Mouse (Mus musculus): ENCODE results near the gene Nfat5. TPM values are rescaled to one million over a fixed set of nuclear protein-coding genes. Genes with fewer than 3 reads are reported as not detected.
A peak's percentile ranks its signal among the peaks of the same experiment; 100 is the strongest.

The Nfat5 gene
- total RNA-seq, 2 experiments from 2014 or later = 47.2 to 52.5 TPM

GRCm38 (mm10) chr8:107395397-107395796, 102.1 kb downstream of the Nfat5 start:
- DNase-seq (ENCODE audit: low spot score in 2 of 2) = no peak

- no peak for DNase-seq (ENCODE audit: low spot score in 2 of 2)
Observed at GRCm38 (mm10) chr8:107396106-107396670, 102.9 kb downstream of the Nfat5 start.

- no peak for DNase-seq (ENCODE audit: low spot score in 2 of 2)
Observed at GRCm38 (mm10) chr8:107397665-107398064, 104.4 kb downstream of the Nfat5 start.

- DNase-seq (ENCODE audit: low spot score in 2 of 2) = peak; percentile 41 to 71
Observed at GRCm38 (mm10) chr8:107399495-107399894, 106.2 kb downstream of the Nfat5 start.

- DNase-seq (ENCODE audit: low spot score in 2 of 2) = no peak
Observed at GRCm38 (mm10) chr8:107401866-107402265, 108.6 kb downstream of the Nfat5 start.

GRCm38 (mm10) chr8:107403038-107403781, 109.9 kb downstream of the Nfat5 start, which contains the start of gene Nqo1:
Nqo1 (minus strand) TSS chr8:107403206.
- DNase-seq (ENCODE audit: low spot score in 2 of 2) = peak; percentile 40 to 51

- DNase-seq (ENCODE audit: low spot score in 2 of 2) = no peak
Observed at GRCm38 (mm10) chr8:107404057-107404456, 110.8 kb downstream of the Nfat5 start.

- DNase-seq (ENCODE audit: low spot score in 2 of 2) = no peak
Observed at GRCm38 (mm10) chr8:107405935-107406334, 112.7 kb downstream of the Nfat5 start.

GRCm38 (mm10) chr8:107411391-107411790, 118.1 kb downstream of the Nfat5 start:
- no peak for DNase-seq (ENCODE audit: low spot score in 2 of 2)

GRCm38 (mm10) chr8:107412552-107412951, 119.3 kb downstream of the Nfat5 start:
- no peak for DNase-seq (ENCODE audit: low spot score in 2 of 2)

- DNase-seq (ENCODE audit: low spot score in 2 of 2) = no peak
Observed at GRCm38 (mm10) chr8:107413881-107414280, 120.6 kb downstream of the Nfat5 start.

- DNase-seq (ENCODE audit: low spot score in 2 of 2) = no peak
Observed at GRCm38 (mm10) chr8:107417001-107417400, 123.7 kb downstream of the Nfat5 start.

GRCm38 (mm10) chr8:107424176-107424575, 130.9 kb downstream of the Nfat5 start:
- DNase-seq (ENCODE audit: low spot score in 2 of 2) = no peak

GRCm38 (mm10) chr8:107424597-107425229, 131.4 kb downstream of the Nfat5 start, which contains the start of gene Nob1:
Nob1 (minus strand) TSS chr8:107425051.
- DNase-seq (ENCODE audit: low spot score in 2 of 2) = peak; percentile 97 to 98

GRCm38 (mm10) chr8:107425230-107425597, 131.9 kb downstream of the Nfat5 start:
- no peak for DNase-seq (ENCODE audit: low spot score in 2 of 2)

Other genes starting within 250 kb of the Nfat5 start
- gene Pdf, start 244.9 kb upstream of the Nfat5 start, total RNA-seq (2021) = 10 to 100 TPM; 24.6 to 24.9 TPM
- 10 to 100 TPM; 27.6 to 29.0 TPM for gene Cog8, start 236.8 kb upstream of the Nfat5 start, total RNA-seq (2021)
- gene Nip7, start 236.6 kb upstream of the Nfat5 start, total RNA-seq (2021) = 10 to 100 TPM; 46.1 to 49.3 TPM
- not detected for gene Tmed6, start 227.8 kb upstream of the Nfat5 start, total RNA-seq (2021)
- gene Terf2, start 196.9 kb upstream of the Nfat5 start, total RNA-seq (2021) = 10 to 100 TPM; 33.9 to 37.1 TPM
- gene Cyb5b, start 142.8 kb upstream of the Nfat5 start, total RNA-seq (2021) = 10 to 100 TPM; 89.7 to 98.4 TPM
- gene Nqo1, start 109.7 kb downstream of the Nfat5 start, total RNA-seq (2021) = 1 to 10 TPM; 4.3 to 4.4 TPM
- gene Nob1, start 131.6 kb downstream of the Nfat5 start, total RNA-seq (2021) = 10 to 100 TPM; 33.3 to 38.3 TPM
- 10 to 100 TPM; 37.1 to 38.8 TPM for gene Wwp2, start 142.9 kb downstream of the Nfat5 start, total RNA-seq (2021)

All from layer of hippocampus, postnatal 14 days (tissue).